Mouse (Mus musculus) kidney, postnatal 25 days (tissue): Measurements from ENCODE around the gene R3hdm2.

Experiments used
- DNase-seq, 2 experiments: peaks; one replicate each; pipeline ENCODE4 v3.0.0; 2021; ENCODE audit warnings: mixed read lengths in 2 of 2

The R3hdm2 gene

DNA sequence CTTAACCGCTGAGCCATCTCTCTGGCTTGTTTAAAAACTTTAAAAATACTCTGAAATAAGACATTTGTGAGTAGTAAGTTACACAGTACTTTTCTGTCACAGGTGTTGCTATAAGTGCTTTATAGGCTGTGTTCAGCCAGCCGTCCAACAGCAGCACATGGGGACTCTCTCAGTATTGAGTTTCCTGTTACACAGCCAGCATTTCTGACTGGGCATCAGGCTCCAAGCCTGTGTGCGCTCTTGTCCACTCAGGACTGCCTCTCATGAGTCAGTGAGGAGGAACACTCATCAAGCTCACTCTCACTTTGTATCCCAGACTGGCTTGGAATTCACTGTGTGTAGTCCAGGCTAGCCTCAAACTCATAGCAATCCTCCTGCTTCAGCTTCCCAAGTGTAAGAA lies 116.0 kb downstream of the R3hdm2 start:
- no peak for DNase-seq

DNA sequence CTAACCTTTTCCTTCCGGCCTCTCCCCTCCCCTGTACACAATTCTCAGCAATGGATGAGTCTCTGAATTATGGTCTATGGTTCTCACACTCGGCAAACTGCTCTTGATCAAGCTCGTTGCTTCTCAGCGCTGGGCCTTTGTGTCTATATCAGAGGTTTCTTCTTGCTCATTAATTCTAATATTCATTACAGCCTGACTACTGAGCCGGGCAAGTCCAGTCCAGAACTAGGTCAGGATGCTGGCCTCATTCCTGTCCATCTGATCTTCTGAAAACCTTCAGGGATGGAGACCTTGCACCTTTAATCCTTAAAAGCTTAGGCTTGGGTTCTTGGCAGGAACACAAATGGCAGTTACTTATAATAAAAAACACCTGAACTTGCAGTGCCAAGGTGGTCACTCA lies 119.4 kb downstream of the R3hdm2 start:
- no peak for DNase-seq

DNA sequence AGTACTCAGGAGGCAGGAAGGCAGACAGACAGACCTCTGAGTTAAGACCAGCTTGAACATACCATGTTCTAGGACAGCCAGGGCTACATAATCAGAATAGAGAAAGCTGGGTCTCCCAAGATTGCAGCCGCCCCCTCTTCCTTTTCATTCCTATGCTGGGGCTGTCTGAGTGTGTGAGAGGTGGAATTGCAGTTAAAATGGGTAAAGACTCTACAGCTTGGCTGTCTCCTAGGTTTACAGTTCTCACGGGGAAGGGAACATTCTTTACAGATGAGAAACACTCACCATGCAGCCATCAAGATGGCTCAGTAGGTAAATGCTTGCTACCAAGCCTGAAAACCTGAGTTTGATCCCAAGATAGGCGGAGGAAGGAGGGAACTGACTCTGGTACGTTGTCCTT lies 119.9 kb downstream of the R3hdm2 start:
- no peak for DNase-seq

DNA sequence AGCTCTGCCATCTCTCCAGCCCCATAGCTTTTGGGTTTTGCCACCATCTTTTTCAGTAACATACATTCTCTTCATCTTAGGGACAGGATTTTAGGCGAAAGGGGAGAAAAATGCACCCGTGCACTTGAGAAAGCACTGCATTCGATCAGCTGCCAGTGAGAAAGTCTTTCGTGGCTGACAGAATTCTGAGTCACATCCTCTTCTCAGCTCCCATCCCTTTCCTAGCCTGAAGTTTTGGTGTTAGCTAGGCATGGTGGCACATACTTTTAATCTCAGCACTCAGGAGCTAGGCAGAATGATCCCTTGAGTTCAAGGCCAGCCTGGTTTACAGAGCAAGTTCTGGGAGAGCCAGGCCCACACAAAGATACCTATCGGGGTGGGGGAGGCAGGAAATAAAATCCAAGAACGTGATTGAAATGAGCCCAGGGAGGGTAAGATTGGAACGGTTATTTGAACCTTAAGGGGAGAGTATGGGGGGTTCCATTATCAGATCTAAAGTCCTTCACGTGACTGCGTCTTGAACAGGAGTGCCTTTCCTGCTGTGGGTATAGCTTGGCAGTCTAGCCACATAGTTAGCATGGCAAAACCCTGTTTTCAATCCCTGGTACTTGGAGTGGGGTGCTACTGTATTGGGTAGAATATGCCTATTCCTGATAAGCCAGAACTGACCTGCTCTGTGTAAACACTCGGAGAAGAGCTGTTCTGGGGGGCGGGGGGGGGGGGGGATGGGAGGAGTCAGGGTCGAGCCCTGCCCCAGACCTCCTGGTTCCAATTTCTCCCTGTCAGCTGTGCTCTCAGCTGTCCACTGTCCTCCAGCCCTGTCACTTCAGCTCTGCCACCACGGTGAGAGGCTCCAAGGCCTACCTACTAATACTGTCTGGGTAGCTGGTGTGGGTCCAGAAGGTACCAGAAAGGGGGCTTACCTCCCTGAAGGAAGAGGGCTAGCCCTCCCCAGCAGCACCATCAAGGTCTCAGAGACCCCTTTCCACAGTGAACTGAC lies 121.1 kb downstream of the R3hdm2 start, which contains the start of gene Stac3:
Gene Stac3, plus strand, starts transcription at position 793 of the 1,000 bp plus-strand sequence.
- DNase-seq, result no peak

DNA sequence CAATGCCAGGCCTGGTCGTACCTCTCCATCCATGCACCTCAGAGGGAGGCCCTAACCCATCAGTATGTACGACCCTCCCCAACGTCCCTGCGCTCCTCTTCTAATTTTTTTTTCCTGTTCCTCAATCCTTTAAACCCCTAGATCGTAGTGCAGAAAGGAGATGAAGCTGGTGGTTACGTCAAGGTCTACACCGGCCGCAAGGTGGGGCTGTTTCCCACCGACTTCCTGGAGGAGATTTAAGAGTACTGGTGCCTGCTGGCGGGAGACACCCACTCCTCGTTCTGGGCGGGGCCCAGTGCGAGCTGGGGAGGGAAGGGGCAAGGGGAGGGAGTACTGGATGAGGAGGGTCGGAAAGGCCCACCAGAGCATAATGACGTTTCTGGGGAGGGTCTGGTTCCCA lies 128.1 kb downstream of the R3hdm2 start:
- DNase-seq, result peak; percentile 80 to 82

DNA sequence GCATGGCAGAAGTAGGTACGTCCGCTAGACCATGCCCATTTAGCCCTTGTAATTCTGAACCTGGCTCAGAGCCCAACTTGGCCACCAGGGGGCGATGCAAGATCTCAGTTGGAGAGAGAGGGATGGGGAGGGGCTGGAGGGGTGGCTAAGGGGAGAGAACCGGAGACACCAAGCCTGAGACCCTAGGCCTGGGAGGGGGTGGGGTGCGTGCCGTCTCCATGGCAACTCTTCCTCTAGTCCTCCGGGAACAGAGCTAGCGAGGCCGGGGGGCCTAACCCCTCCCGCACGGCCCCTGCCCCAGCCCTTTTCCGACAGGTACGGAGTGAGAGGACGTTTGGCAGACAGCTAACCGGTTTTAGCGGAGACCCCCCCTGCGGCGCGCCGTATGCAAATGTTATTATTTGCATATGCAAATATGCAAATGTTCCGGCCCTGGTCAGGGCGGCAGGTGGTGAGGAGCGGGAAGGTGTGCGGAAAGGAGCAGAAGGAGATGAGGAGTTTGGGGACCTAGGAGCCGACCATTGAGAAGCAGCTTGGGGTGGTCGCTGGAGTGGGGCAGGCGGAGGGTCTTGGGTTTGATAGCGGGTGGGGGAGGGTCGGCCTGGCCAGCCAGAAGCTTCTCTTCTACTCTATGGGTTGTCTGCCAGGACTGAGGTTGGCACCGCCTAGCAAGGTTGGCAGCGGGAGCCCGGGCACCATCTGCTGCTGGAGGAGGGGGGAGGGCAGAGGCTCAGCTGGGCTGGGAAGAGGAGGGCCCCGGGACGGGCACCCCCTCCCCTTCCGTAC lies 129.1 kb downstream of the R3hdm2 start:
- DNase-seq, result peak; percentile 88 to 92

DNA sequence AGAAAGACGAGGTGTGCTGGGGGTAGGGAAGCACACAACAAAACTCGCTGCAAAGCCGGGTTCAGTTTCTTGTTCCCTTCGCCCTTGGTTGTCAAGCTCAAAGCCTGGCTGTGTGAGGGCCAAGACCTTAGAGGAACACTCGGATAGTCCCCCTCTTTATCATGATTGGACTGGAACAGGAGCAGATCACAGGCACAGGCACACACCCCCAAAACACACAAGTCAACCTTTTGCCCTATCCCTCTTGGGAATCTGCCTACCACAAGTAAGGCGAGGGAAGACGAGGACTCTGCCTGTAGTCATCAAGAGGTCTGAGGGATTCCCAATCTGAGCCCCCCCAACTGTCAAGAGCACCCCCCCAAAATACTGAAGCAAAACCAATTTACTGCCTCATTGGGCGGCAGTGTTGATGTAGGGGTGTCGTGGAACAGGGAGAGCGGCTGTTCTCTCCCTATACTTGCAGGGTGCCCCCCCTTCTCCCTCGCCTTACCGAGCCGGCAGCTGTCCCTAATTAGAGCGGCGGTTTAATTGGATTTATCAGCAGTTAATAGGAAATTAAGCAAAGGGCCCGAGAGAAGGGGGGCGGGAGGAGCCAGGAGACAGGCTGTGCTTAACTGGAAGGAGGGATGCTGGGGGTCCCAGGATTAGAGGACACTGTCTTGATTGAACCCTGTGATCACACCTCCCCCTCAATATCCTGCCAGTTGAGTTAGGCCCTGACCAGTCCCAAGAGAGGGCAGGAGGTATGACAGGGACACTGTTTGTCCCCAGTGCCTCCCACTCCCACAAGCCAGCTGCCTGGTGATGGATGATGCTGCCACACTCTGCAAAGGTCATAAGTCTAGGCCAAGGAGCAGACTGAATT lies 129.9 kb downstream of the R3hdm2 start:
- DNase-seq, result no peak

DNA sequence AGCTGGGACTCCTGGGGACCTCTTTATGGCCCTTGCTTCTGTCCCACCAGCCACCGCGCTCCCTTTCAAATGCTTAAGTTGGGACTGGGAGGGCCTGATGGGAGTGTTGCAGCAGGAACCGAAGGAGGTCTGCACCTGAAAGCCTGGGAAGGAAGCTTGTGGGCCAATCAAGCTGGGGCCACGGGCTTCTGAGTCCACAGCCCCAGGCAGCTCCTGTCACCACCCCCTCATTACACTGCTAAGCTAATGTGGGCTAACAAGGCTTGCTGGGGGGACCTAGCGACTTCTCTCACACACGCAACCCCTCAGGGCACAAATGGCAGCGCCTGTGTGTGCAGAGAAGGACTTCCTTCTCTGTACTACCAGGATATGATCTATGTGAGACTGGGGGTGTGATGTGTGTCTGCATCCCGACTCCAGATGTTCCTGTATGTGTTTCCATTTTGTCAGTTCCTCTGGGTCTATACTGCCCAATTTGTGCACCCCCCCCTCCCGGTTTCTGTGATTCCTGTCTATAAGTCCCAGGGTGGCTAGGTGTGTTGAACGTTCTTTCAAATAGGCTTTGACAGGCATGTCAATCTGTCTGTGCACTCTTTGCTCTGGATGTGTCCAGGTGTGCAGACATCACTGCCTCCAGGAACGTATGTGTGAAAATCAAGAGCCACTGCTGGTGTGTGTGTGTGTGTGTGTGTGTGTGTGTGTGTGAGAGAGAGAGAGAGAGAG lies 130.9 kb downstream of the R3hdm2 start:
- DNase-seq, result no peak

DNA sequence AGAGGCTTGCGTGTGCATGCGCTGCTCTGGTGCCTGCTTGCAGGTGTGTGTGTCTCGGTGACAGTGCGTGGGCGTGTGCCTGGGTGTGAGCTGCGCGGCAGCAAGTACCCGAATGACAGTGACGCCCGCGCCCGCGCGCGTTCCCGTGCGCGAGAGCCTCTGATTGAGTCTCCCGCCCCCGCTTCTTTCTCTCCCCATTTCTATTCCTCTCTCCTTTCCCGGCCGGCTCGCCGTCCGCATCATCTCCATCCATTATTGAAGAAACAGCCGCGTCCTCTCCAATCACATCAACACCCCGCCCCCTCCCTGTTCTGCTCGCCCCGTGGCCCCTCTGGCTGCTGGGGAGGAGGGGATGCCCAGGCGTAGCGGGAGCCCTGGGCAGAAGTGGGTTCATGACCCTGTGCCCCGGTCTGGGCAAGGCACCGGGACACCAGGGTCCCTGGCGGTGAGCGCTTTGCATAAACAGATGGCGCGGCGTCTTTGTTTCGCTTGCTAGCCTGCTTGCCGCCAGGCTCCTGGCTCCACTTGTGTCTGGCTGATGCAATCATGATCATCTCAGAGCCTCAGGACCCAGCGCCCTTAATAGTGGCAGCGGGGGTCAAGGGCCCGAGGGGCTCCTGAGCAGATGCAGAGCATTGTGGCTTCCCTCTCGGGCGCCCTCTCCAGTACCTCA lies 131.6 kb downstream of the R3hdm2 start:
- DNase-seq, result peak in 1 of 2 experiments; percentile 46

DNA sequence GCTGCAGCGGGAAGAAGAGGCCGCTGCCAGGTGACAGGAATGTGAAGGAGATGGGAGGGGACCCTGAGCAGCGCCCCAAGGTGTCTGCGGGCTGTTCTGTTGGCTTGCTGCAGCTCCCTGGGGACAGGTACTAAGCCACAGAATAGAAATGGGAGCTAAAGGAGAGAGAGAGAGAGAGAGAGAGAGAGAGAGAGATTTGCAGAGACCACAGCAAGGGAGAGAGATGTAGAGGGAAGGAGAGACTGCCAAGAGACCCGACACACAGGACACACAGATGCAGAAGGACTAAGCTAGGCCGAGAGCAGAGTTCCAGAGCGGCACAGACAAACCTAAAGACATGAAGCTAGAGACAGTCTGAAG lies 132.2 kb downstream of the R3hdm2 start:
- no peak for DNase-seq

DNA sequence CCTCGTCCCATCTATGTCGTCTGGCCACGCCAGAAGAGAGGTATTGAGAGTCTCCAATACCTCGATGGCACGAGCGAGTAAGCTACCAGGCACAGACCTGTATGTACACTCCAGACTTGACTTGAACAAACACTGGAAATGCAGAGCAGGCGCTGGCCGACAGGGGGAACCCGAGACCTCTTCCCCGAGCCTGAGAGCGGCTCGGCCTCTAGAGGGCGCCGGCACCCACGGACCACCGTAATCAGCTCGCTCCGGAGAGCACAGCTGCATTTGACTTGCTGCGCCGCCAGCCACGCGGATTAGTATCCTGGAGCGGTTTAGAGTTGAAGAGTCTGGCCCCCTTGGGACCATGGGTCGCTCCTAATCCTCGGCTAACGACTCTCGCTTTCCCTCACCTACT lies 132.7 kb downstream of the R3hdm2 start:
- peak; percentile 91 to 95 for DNase-seq

DNA sequence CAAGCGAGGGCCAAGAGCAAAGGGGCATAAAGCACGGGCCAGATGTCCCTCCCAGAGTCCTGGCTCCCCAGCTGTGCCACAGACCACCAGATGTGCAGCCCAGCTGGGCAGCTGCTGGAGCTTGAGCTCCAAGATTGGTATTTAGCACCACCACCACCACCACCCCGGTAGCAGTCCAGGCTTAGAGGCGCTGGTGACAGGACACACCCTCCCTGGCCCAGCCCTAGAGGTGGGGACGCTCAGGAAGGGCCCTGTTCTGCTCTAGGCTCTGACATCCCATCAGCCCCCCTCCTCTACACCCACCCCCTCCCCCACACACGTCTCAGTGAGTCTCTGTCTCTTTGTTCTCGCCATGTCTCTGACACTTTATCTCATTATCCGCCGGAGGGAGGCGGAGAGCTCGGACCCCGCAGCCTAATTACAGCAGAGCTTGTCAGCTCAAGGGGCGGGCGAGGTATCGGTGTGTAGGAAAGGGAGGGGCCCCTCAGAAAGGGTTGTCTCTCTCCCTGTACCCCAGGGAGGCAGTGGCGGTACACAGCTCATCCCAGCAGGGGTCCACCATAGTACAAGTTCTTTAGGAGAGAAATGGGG lies 133.5 kb downstream of the R3hdm2 start:
- DNase-seq, result peak in 1 of 2 experiments; percentile 46

DNA sequence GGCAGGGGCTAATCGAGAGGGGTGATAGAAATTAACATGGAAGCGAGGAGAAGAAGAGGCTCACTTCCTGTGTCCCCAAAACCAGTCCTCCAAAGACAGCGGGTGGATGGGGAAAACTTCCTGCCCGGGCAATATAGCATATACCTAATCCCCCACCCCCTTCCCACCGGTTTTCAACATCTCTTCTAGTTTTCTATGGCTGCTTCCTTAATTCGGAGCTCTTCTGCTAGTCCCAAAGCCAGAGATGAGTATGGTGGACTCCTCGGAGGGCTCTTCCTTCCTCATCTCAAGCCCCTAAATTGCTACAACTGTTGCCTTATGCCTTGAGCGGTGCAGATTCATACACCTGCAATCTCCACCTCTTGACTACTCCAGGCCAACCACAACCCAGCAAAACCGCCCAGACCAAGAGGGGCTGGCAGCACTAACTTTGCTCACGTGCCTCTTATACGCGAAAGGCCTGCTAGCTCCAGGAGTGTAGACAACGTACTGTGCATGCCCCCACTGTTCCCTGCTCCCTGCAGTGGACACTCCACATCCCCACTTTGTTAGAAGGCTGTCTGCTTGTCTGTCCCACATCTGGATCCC lies 134.1 kb downstream of the R3hdm2 start:
- no peak for DNase-seq

DNA sequence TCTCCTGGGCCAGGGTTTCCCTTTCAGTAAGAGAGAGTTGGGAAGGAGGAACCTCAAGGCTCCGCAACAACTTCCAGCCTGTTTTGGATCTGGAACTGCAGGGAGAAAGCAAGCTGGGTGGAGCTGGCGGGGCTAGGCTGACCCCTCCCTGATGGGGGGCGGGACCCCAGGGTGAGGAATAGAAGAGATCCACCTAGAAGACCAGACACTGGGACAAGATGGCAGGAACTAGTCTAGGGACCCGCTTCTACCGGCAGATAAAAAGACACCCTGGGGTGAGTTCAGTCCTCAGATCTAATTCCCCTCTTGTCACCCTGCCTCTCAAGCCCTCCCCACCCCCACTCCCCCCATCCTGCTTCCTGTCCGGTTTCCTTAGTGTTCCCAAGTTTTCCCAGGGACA lies 134.6 kb downstream of the R3hdm2 start, which contains the start of gene Ndufa4l2:
Gene Ndufa4l2, plus strand, starts transcription at position 204 of the 400 bp plus-strand sequence.
- DNase-seq, result peak; percentile 43 to 72

DNA sequence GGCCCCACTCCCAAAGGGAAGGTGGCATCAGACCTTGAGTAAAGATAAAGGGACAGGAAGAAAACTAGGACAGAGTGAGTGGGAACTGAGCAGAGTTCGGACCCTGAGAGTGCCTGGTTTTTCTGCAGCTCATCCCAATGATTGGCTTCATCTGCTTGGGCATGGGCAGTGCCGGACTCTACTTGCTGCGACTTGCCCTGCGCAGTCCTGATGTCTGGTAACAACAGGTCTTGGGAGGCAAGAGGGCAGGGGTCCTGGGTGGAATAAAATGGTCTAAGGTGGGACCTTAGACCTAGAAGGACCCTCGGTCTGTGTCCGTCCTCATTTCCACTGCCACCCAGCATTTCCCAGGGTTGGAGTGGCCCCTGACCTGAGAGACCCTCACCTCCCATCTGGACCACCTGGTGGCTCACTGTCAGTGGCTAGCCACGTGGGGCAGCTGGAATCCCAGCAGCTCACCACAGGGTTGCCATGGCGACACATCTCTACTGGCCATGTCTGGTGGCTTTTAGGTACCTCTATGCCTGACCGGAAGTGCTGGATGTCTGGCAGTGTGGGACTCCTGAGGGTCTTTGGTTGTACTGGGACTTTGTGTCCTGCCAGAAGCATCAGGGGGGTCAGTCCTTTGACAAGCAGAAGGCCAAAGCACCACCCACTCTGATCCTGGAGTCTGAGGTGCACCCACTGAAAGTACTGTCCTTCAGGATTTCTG lies 135.3 kb downstream of the R3hdm2 start:
- peak in 1 of 2 experiments; percentile 56 for DNase-seq

DNA sequence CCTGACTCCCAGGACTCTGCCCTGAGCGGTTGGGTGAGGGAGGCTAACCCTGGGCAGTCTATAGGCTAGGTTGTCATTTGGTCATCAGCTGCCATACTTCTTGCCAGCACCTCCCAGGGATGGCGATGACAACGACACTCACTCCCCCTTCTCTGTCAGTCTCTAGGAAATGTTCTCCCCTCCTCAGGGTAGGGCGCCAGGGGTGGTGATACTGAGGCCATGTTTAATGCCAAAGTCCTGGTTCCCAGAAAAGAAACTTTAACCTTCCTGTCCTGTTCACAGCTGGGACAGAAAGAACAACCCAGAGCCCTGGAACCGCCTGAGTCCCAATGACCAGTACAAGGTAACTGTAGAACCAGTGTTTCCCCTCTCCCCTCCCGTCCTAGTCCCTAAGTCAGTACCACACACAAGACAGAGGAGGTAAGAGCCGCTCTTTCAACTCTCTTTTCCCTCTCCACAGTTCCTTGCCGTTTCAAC lies 135.9 kb downstream of the R3hdm2 start:
- no peak for DNase-seq

DNA sequence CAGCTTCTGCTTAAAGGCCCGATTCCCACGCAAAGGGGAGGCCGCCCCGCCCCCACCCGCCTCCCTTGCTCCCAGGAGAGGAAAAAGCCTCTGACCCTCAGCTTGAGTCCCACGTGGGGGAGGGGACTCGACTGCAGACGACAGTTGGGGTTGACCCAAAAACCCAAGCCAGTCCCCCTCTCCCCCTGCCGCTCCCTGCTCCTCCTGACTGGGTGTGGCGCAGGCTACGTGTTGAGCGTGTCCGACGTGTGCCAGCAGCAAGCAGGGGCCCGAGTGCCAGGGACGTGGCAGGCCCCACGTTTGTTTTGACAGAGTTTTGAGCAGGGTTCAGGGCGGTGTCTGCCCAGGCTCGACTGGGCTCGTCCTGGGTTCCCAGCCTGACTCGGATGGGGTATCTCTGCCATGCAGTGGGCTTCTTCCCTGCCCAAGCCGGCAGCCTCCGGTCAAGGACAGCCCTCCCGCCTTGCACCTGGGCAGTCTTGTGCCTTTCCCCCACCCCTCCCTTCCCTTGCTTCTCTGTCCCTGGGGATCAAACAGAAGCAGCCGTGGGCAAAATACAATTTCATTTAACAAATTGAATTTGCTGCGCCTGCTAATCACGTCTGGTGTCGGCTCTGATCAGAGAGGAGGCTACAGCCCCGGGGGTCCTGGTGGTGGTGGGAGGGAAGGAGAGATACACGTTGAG lies 136.6 kb downstream of the R3hdm2 start:
- DNase-seq, result peak; percentile 62 to 73

DNA sequence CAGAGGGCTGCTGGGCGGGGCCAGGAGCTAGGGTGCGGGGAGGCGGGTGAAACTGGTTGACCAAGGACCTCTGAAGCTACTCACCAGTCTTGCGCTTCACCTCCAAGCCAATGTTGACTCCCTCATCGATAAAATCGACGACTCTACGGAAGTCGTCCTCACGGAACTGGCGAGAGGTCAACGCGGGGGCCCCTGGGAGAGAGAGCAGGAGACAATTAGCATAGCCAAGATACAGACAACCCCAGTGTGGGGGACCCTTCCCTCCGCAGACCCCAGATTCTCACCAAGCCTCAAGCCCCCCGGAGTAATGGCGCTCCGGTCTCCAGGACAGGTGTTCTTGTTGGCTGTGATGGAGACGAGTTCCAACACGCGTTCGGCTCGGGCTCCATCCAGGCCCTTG lies 137.8 kb downstream of the R3hdm2 start:
- no peak for DNase-seq
